Mouse (Mus musculus): Measurements from ENCODE around the gene Rab26.

GRCm38 (mm10) chr17:24529007-24529451 is 5.0 kb downstream of the Rab26 start:
- TF ChIP-seq CTCF (IDR thresholded peaks at IDR 0.05; ENCODE audit: low read depth) (peak; percentile 92), EP300 (optimal IDR thresholded peaks at IDR 0.05) (no peak)

Measured in stomach, postnatal 0 days (tissue).